Mouse (Mus musculus): ENCODE measurements at regions not wholly inside any gene's neighbourhood (a gene's known extent, or its start where the extent isn't known, plus 50 kb on each side); places are given as distances from the start of the nearest gene placed in this dataset.

DNA sequence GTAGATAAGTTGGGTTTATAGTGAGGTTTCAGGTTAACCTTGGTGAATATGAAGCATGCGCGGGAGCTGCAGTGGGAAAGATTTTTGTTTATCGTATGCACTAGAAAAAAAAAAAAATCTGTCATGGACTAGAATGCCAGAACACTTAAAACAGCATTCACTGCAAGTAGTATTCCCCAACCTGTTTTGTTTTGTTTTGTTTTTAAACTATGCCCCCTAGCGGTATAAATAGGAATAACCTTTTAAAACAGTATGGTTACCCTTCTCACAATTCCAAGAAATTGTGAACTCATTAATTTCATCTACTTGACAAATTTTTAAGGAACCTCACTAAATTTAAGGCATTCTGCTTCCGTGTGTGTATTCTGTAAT is 1103.2 kb upstream of the 2610301B20Rik start:
- H3K9me3 ChIP-seq (ENCODE audit: control insufficient read depth, low read length): no peaks in the 10 kb centered on the region
- peak overlapping the region; percentile 74 for H3K4me3 ChIP-seq (replicated peaks)
- H3K27me3 ChIP-seq (ENCODE audit: control insufficient read depth): no peaks in the 10 kb centered on the region
- no peaks in the 10 kb centered on the region for H3K36me3 ChIP-seq (ENCODE audit: control insufficient read depth)
- H3K4me1 ChIP-seq (ENCODE audit: control insufficient read depth): peaks cover 18% of the 10 kb centered on the region
- TF ChIP-seq TAL1 (IDR thresholded peaks at IDR 0.05; ENCODE audit: low read length) (no peak), GATA1 (IDR thresholded peaks at IDR 0.05; ENCODE audit: low read length) (no peak)

GRCm38 (mm10) chr4:9778391-9778790 is 1095.9 kb upstream of the 2610301B20Rik start:
- H3K27me3 ChIP-seq (ENCODE audit: control insufficient read depth): no peaks in the 10 kb centered on the region
- TF ChIP-seq TAL1 (IDR thresholded peaks at IDR 0.05; ENCODE audit: low read length) (no peak), GATA1 (IDR thresholded peaks at IDR 0.05; ENCODE audit: low read length) (no peak)
- no peaks in the 10 kb centered on the region for H3K36me3 ChIP-seq (ENCODE audit: control insufficient read depth)
- no peaks in the 10 kb centered on the region for H3K9me3 ChIP-seq (ENCODE audit: control insufficient read depth, low read length)
- H3K4me1 ChIP-seq (ENCODE audit: control insufficient read depth): no peaks in the 10 kb centered on the region
- no peak overlapping the region for H3K4me3 ChIP-seq (replicated peaks)

- Histone ChIP-seq H3K27me3 (ENCODE audit: control insufficient read depth) (no peaks in the 10 kb centered on the region), H3K9me3 (ENCODE audit: control insufficient read depth, low read length) (no peaks in the 10 kb centered on the region), H3K4me1 (ENCODE audit: control insufficient read depth) (no peaks in the 10 kb centered on the region), H3K36me3 (ENCODE audit: control insufficient read depth) (no peaks in the 10 kb centered on the region), H3K4me3 (replicated peaks) (no peak overlapping the region)
- TF ChIP-seq GATA1 (IDR thresholded peaks at IDR 0.05; ENCODE audit: low read length) (no peak), TAL1 (IDR thresholded peaks at IDR 0.05; ENCODE audit: low read length) (no peak)
Observed at GRCm38 (mm10) chr4:9779594-9779993, 1094.7 kb upstream of the 2610301B20Rik start.

DNA sequence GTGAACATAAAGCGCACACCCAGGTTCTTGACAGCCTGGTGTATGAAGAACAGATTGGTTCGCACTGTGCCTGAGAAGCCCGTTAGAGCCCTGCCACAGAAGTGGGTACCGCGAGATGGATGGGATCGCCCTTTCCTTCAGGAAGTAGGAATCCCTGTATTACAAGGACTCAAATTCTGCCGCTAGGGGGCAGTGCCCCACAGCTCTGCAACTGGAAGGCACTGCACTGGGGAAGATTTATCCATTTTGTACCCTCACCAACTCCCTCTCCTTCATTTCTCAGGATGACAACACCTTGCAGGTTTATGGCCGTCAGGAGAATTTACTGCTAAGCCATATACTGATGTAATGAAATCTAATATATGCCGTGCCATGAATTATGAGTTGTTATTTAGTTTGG is 1094.1 kb upstream of the 2610301B20Rik start:
- TF ChIP-seq GATA1 (IDR thresholded peaks at IDR 0.05; ENCODE audit: low read length) (no peak), TAL1 (IDR thresholded peaks at IDR 0.05; ENCODE audit: low read length) (no peak)
- H3K4me1 ChIP-seq (ENCODE audit: control insufficient read depth): no peaks in the 10 kb centered on the region
- no peaks in the 10 kb centered on the region for H3K9me3 ChIP-seq (ENCODE audit: control insufficient read depth, low read length)
- no peak overlapping the region for H3K4me3 ChIP-seq (replicated peaks)
- no peaks in the 10 kb centered on the region for H3K36me3 ChIP-seq (ENCODE audit: control insufficient read depth)
- no peaks in the 10 kb centered on the region for H3K27me3 ChIP-seq (ENCODE audit: control insufficient read depth)

DNA sequence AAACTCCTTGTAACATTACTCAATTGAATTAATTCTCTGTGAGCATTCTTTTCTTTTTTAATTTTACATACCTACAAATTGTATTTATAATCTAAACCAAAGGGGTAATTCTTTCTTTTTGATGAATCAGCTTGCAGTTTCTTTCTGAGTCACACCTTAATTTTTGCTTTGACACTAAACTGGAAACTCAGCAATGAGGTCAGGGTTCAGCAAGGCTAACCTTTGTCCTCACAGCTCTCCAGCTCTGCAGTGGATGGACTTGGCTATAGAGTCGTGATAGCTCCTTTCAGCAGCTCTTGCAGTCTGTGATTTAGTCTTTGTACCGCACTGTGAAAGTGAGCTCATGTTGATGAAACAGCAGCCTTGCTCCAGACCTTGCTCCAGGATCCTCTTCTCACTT is 1093.0 kb upstream of the 2610301B20Rik start:
- H3K9me3 ChIP-seq (ENCODE audit: control insufficient read depth, low read length): no peaks in the 10 kb centered on the region
- H3K36me3 ChIP-seq (ENCODE audit: control insufficient read depth): no peaks in the 10 kb centered on the region
- no peaks in the 10 kb centered on the region for H3K27me3 ChIP-seq (ENCODE audit: control insufficient read depth)
- TF ChIP-seq GATA1 (IDR thresholded peaks at IDR 0.05; ENCODE audit: low read length) (no peak), TAL1 (IDR thresholded peaks at IDR 0.05; ENCODE audit: low read length) (no peak)
- no peak overlapping the region for H3K4me3 ChIP-seq (replicated peaks)
- H3K4me1 ChIP-seq (ENCODE audit: control insufficient read depth): no peaks in the 10 kb centered on the region

GRCm38 (mm10) chr4:9787795-9788365 is 1086.4 kb upstream of the 2610301B20Rik start:
- H3K4me3 ChIP-seq (replicated peaks): no peak overlapping the region
- H3K4me1 ChIP-seq (ENCODE audit: control insufficient read depth): no peaks in the 10 kb centered on the region
- H3K9me3 ChIP-seq (ENCODE audit: control insufficient read depth, low read length): no peaks in the 10 kb centered on the region
- no peaks in the 10 kb centered on the region for H3K27me3 ChIP-seq (ENCODE audit: control insufficient read depth)
- H3K36me3 ChIP-seq (ENCODE audit: control insufficient read depth): no peaks in the 10 kb centered on the region
- TF ChIP-seq TAL1 (IDR thresholded peaks at IDR 0.05; ENCODE audit: low read length) (no peak), GATA1 (IDR thresholded peaks at IDR 0.05; ENCODE audit: low read length) (no peak)

GRCm38 (mm10) chr4:9790478-9790877 is 1083.8 kb upstream of the 2610301B20Rik start:
- H3K4me3 ChIP-seq (replicated peaks): no peak overlapping the region
- no peaks in the 10 kb centered on the region for H3K27me3 ChIP-seq (ENCODE audit: control insufficient read depth)
- TF ChIP-seq GATA1 (IDR thresholded peaks at IDR 0.05; ENCODE audit: low read length) (no peak), TAL1 (IDR thresholded peaks at IDR 0.05; ENCODE audit: low read length) (no peak)
- no peaks in the 10 kb centered on the region for H3K4me1 ChIP-seq (ENCODE audit: control insufficient read depth)
- no peaks in the 10 kb centered on the region for H3K36me3 ChIP-seq (ENCODE audit: control insufficient read depth)
- H3K9me3 ChIP-seq (ENCODE audit: control insufficient read depth, low read length): no peaks in the 10 kb centered on the region
